Mouse (Mus musculus) A20 (cell line): Measurements from ENCODE around the gene Ndufa13.

Experiments
- DNase-seq: peaks from one replicate; pipeline ENCODE4 v3.0.0-alpha.2; 2011; ENCODE audit warnings: low read depth, low spot score

The Ndufa13 gene

GRCm38 (mm10) chr8:69907106-69907505 lies 4.7 kb upstream of the Ndufa13 start:
- no peak for DNase-seq

- DNase-seq: no peak
Measured at GRCm38 (mm10) chr8:69906260-69906659, 3.9 kb upstream of the Ndufa13 start.

GRCm38 (mm10) chr8:69904096-69904495 lies 1.7 kb upstream of the Ndufa13 start:
- no peak for DNase-seq

GRCm38 (mm10) chr8:69903063-69903542 lies 745 bp upstream of the Ndufa13 start:
- DNase-seq: peak; percentile 99

- peak; percentile 99 for DNase-seq
Measured at GRCm38 (mm10) chr8:69901484-69902162, 735 bp downstream of the Ndufa13 start.

- DNase-seq: no peak
Measured at GRCm38 (mm10) chr8:69900895-69901451, 1.4 kb downstream of the Ndufa13 start.

- no peak for DNase-seq
Measured at GRCm38 (mm10) chr8:69899876-69900275, 2.5 kb downstream of the Ndufa13 start.

GRCm38 (mm10) chr8:69897857-69898256 lies 4.5 kb downstream of the Ndufa13 start:
- DNase-seq: no peak

GRCm38 (mm10) chr8:69895772-69896451 lies 6.4 kb downstream of the Ndufa13 start:
- no peak for DNase-seq

GRCm38 (mm10) chr8:69894836-69895332 lies 7.5 kb downstream of the Ndufa13 start:
- no peak for DNase-seq

- DNase-seq: peak; percentile 75
Measured at GRCm38 (mm10) chr8:69893863-69894262, 8.5 kb downstream of the Ndufa13 start.

- DNase-seq: peak; percentile 30
Measured at GRCm38 (mm10) chr8:69890813-69891241, 11.5 kb downstream of the Ndufa13 start.

- DNase-seq: no peak
Measured at GRCm38 (mm10) chr8:69888902-69889301, 13.5 kb downstream of the Ndufa13 start.

- no peak for DNase-seq
Measured at GRCm38 (mm10) chr8:69888244-69888866, 14.0 kb downstream of the Ndufa13 start.

- peak; percentile 57 for DNase-seq
Measured at GRCm38 (mm10) chr8:69887289-69888243, 14.8 kb downstream of the Ndufa13 start, which contains the start of gene Cilp2. Gene Cilp2, minus strand, starts transcription at chr8:69887687.

GRCm38 (mm10) chr8:69884141-69884540 lies 18.2 kb downstream of the Ndufa13 start:
- DNase-seq: no peak

GRCm38 (mm10) chr8:69882833-69883600 lies 19.3 kb downstream of the Ndufa13 start:
- no peak for DNase-seq

- no peak for DNase-seq
Measured at GRCm38 (mm10) chr8:69882021-69882756, 20.2 kb downstream of the Ndufa13 start.

- no peak for DNase-seq
Measured at GRCm38 (mm10) chr8:69881261-69881865, 21.0 kb downstream of the Ndufa13 start.
